Mouse (Mus musculus) adipocyte (in vitro differentiated cells): ENCODE measurements around the gene Nyap1.

Experiments
- DNase-seq: peaks from one replicate; pipeline ENCODE4 v3.0.0-alpha.2; 2016; ENCODE audit warnings: low spot score

Gene Nyap1

GRCm38 (mm10) chr5:137691881-137692280, 49.5 kb downstream of the Nyap1 start:
- DNase-seq: no peak

DNA sequence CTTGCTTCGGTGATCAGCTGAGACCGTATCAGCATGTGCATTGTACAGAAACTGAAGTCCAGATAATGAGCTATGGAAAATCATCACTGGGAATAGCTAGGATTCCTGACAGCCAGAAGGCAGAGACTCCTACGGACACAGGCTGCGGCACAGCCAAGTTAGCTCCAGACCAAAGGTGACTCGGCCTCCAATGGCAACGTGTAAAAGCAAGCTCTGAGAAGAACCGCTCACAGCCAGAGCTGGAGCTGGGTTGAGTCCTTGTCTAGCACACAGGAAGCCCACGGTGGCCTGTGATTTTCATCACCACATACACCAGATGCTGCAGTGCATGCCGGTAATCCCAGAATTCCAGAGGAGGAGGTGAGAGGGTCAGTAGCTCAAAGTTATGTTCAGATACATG, 50.9 kb downstream of the Nyap1 start:
- peak; percentile 74 for DNase-seq

DNA sequence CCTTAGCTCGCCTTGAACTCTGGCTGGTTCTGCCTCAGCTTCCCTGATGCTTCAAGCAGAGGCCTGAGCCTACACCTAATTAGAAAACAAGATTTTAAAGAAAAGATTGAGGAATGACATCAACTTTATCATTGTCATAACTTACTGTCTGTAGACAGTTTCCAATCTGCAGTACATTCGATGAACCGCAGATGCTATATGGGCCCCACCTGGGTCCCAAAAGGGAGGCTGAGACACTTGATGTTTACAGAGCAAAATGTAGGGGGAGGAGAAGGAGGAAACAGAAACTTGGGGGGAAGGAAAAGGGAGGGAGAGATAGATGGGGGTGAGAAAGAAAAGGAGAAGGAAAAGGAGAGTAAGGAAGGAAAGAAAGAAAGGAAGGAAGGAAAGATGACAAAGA, 51.4 kb downstream of the Nyap1 start:
- DNase-seq: no peak

- DNase-seq: no peak
Measured at GRCm38 (mm10) chr5:137686127-137686790, 55.1 kb downstream of the Nyap1 start.

GRCm38 (mm10) chr5:137685653-137686052, 55.8 kb downstream of the Nyap1 start:
- DNase-seq: no peak

DNA sequence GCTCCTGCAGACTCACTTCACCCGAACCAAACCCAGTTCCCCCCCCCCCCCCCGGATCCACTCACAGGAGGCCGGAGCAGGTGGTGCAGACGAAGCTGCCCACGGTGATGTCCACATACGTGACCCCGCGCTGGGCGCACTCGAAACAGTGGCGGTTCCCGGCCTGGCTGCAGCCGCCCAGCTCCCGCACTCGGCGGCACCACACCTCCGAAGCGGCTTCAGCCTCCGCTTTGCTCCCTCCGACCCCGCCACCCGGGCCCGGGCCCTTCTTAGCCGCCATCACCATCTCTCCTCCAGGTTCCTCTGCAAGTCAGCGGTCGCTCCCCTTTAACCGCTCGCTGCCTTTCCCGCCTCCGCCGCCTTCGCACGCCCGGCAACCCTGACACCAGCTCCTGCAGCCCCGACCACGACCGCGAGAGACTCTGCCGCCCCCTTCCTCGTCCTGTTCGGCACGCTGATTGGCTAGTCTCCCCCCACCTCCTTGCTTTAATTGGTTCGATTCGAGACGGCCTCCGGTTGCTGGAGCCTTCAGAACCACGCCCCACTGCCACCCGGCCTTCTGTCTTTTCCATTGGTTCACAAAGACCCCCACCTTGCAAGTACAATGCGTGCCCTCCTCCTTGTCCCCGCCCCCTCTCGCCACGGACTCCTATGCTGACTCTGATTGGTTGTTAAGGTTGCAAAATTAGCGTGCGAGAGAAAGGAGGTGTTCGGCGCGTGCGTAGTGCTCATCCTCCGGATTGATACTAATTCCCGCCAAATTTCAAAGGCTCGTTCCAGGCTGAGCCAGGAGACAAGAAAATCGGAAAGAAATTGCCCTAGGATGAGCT, 56.9 kb downstream of the Nyap1 start, which contains the start of gene Agfg2:
Agfg2 (minus strand) TSS at position 433 of the 830 bp plus-strand sequence.
- peak; percentile 97 for DNase-seq

- peak; percentile 60 for DNase-seq
Measured at GRCm38 (mm10) chr5:137683388-137684293, 57.8 kb downstream of the Nyap1 start.

- DNase-seq: no peak
Measured at GRCm38 (mm10) chr5:137682526-137682925, 58.9 kb downstream of the Nyap1 start.
